Mouse (Mus musculus) neural tube, embryonic 10.5 days (tissue): ENCODE measurements at regions not wholly inside any gene's neighbourhood (a gene's known extent, or its start where the extent isn't known, plus 50 kb on each side); places are given as distances from the start of the nearest gene placed in this dataset.
A peak's percentile ranks its signal among the peaks of the same experiment; 100 is the strongest.

ENCODE experiments used
- DNase-seq: peaks from one replicate; pipeline ENCODE4 v3.0.0-alpha.2; 2017; ENCODE audit warnings: low spot score; ENCODE audit errors: extremely low spot score

DNA sequence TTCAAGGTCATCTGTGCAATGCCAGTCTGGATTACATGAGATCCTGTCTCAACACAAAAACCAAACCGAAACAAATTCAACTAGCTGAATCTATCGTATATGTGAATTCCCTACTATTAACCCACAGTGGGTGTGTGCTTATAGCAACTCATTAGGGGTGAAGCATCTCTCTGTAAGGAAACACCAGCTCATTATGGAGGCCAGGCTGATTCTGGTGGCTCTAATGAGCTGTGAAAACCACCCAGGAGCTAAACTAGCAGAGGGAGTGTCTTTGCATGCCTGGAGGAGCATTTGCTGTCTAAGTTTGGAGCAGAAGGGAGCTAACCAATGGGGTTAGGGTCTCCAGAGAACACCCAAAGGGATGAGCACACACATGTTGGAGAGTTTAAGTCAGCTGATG, 54.1 kb upstream of the Adamts2 start:
- no peak for DNase-seq

GRCm38 (mm10) chr11:50546456-50547144, 55.3 kb upstream of the Adamts2 start:
- DNase-seq: no peak

GRCm38 (mm10) chr11:50545421-50545820, 56.5 kb upstream of the Adamts2 start:
- no peak for DNase-seq

GRCm38 (mm10) chr11:50540136-50540535, 61.7 kb upstream of the Adamts2 start:
- DNase-seq: no peak

GRCm38 (mm10) chr11:50534266-50534665, 67.6 kb upstream of the Adamts2 start:
- DNase-seq: no peak

DNA sequence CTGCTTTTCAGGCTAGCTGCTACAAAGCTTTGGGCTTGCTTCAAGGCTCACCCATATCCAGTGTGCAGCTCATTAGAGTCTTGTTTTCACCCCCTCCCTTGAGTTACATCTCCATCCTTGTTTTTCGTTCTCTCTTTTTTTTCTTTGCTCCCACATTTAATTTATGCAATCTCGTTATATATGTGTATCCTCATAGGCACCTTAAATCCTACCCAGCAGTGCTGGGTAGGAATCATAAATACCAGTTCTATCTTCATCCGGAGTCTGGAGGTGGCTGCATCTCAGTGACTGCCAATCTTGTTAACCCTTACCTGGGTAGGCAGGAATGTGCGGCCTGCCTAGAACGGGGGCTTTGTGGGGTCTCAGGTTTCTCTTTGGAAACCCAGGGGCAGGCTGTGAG, 74.0 kb upstream of the Adamts2 start:
- DNase-seq: no peak

GRCm38 (mm10) chr11:50520162-50520561, 81.7 kb upstream of the Adamts2 start:
- DNase-seq: no peak

- DNase-seq: no peak
These were observed 77.0 kb upstream of the Rufy1 start for GRCm38 (mm10) chr11:50507882-50508281.

GRCm38 (mm10) chr11:50507498-50507824, 76.5 kb upstream of the Rufy1 start:
- DNase-seq: no peak

DNA sequence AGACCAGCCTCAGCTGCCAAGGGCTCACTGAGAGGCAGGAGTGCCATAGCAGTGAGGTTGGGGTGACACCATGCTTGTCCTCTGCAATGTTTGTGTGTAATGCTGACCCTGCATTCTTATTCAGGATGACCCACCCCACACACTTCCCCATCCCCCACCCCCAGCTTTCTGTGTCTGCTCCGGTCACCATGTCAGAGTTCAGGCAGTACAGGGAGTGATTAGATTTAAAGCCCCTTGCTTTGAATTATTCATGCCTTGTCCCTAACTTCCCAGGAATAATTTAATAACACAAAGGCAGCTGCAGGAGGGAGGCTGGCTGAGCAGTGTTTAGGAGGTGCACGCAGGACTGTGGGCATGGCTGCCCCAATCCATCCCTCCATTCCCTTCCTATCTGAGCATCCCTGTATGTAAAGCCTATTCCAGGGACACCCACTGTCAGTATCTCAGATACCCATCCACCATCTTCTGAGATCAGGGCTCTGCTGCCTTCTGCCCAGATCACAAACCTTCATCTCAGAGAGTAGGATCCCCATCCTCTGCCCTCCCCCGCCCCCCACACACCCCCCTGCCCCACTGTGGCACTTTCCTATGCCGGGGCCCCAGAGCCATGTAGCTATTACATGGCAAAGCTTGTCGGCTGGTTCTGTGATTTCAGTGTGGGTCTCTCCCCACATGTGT, 76.0 kb upstream of the Rufy1 start:
- peak; percentile 28 for DNase-seq

GRCm38 (mm10) chr11:50501352-50501751, 70.4 kb upstream of the Rufy1 start:
- no peak for DNase-seq

- DNase-seq: no peak
These were observed 62.2 kb upstream of the Rufy1 start for GRCm38 (mm10) chr11:50493123-50493476.

DNA sequence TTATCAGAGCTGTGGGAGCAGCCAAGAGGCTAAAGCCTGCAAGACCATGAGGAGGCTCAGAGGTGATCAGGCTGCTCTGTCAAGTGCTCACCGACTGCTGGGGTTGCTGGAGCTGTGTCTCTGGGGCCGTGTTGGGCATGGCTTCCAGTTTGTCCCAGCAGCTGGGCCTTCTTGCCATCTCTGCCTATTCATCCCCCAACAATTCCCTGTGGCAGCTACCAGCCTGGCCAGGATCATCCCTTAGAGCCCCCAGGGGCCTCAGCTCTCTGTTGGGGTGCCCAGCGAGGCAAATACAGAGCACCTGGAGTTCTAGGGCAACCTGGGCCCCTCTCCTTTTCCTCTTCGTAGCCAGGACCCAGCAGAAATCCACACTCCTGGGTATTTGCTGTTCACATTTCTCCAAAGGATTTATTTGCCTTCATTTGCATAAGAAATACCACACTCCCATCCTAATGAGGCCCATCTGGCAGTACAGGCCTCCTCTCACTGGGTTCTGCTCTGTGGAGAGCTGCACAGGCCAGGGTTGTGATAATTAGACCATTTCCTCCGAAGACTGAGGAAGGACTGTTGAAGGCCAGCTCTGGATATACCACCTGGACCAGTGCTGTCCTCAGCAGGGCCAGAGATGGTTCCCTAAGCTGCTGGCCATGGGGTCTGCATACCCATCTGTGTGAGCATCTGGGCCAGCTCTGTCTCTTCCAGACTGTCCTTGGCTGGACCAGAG, 61.6 kb upstream of the Rufy1 start:
- no peak for DNase-seq

GRCm38 (mm10) chr11:50483821-50484220, 52.9 kb upstream of the Rufy1 start:
- DNase-seq: no peak

GRCm38 (mm10) chr11:50483116-50483515, 52.2 kb upstream of the Rufy1 start:
- DNase-seq: no peak

- no peak for DNase-seq
These were observed 51.7 kb upstream of the Rufy1 start for GRCm38 (mm10) chr11:50482607-50483006.
